Mouse (Mus musculus) cerebellum, adult 2 months (tissue): ENCODE data around the gene Mprip. TPM values are rescaled to one million over a fixed set of nuclear protein-coding genes. Genes with fewer than 3 reads are reported as not detected.

ENCODE experiments used
- DNase-seq, 2 experiments: peaks; one replicate each; pipeline ENCODE4 v3.0.0; 2021
- H3K27ac ChIP-seq: fragments of 200-500 bp; 2 replicates; pipeline ENCODE4 v1.5.1; 2012; ENCODE audit warnings: low read length, control low read depth, inconsistent platforms; ENCODE audit not compliant: insufficient read depth
- H3K27me3 ChIP-seq: fragments of 200-500 bp; 2 replicates; pipeline ENCODE4 v1.6.1; 2012; ENCODE audit warnings: inconsistent platforms, mild to moderate bottlenecking, low read length, moderate library complexity; ENCODE audit not compliant: control insufficient read depth, insufficient read depth
- H3K4me1 ChIP-seq: fragments of 200-500 bp; 2 replicates; pipeline ENCODE4 v1.6.1; 2011; ENCODE audit warnings: low read length; ENCODE audit not compliant: control insufficient read depth, insufficient read depth
- H3K4me3 ChIP-seq: fragments of 200-500 bp; replicated peaks from 2 replicates; pipeline ENCODE3; 2011; ENCODE audit warnings: mild to moderate bottlenecking, low read depth, low read length, control low read depth; ENCODE audit not compliant: insufficient read depth
- CTCF ChIP-seq: fragments of 200-500 bp; IDR thresholded peaks from 2 replicates; pipeline ENCODE4 v1.5.1; 2011; ENCODE audit warnings: low read depth, mild to moderate bottlenecking, control low read depth, low read length, moderate library complexity, borderline replicate concordance; ENCODE audit not compliant: insufficient read depth
- POLR2A ChIP-seq: fragments of 200-500 bp; IDR thresholded peaks from 2 replicates; pipeline ENCODE4 v1.6.1; 2011; ENCODE audit warnings: low read length, control low read depth, borderline replicate concordance; ENCODE audit not compliant: insufficient read depth
- WGBS: fragments of 180-500 bp; shearing (Covaris S2); methylation state at CpG from one replicate; pipeline ENCODE4 v1.1.7; 2018; 5-methylcytosine and 5-hydroxymethylcytosine counted together
- polyA plus RNA-seq: library from polyadenylated mRNA; depleted of rRNA; stranded (reverse); fragments of >200 nt; gene quantifications from 2 replicates; pipeline ENCODE4 v1.2.3, GENCODE M21; 2012

Mprip gene
- polyA plus RNA-seq, 1 experiment: 160 TPM

- TF ChIP-seq CTCF: peak; percentile 16; the same call in 1 of the 2 replicates
- no peak for TF ChIP-seq POLR2A
- Histone ChIP-seq H3K4me3 (no peak overlapping the region), H3K4me1 (peaks cover 4% of the 10 kb centered on the region), H3K27me3 (no peaks in the 10 kb centered on the region), H3K27ac (no peak overlapping the region)
- DNase-seq: no peak
- 67% methylated on average over 5 of the region's 5 CpGs for WGBS
Measured at GRCm38 (mm10) chr11:59641227-59641626, 19.9 kb upstream of the Mprip start.

GRCm38 (mm10) chr11:59642420-59642819, 18.7 kb upstream of the Mprip start:
- Histone ChIP-seq H3K4me3 (no peak overlapping the region), H3K4me1 (no peaks in the 10 kb centered on the region; the same call in 1 of the 2 replicates), H3K27me3 (no peaks in the 10 kb centered on the region), H3K27ac (no peak overlapping the region)
- WGBS: 85% methylated on average over 8 of the region's 8 CpGs
- DNase-seq: no peak
- TF ChIP-seq POLR2A: no peak
- TF ChIP-seq CTCF: no peak

GRCm38 (mm10) chr11:59645036-59645435, 16.1 kb upstream of the Mprip start:
- WGBS: 66% methylated on average over 7 of the region's 7 CpGs
- H3K4me1 ChIP-seq: no peaks in the 10 kb centered on the region; the same call in 1 of the 2 replicates
- no peaks in the 10 kb centered on the region for H3K27me3 ChIP-seq
- H3K4me3 ChIP-seq: no peak overlapping the region
- TF ChIP-seq POLR2A: no peak
- no peak overlapping the region for H3K27ac ChIP-seq
- DNase-seq: no peak

GRCm38 (mm10) chr11:59649058-59649457, 12.0 kb upstream of the Mprip start:
- no peak for TF ChIP-seq CTCF
- TF ChIP-seq POLR2A: no peak
- Histone ChIP-seq H3K27ac (no peak overlapping the region), H3K4me1 (no peaks in the 10 kb centered on the region), H3K27me3 (no peaks in the 10 kb centered on the region), H3K4me3 (no peak overlapping the region)
- 82% methylated on average over 4 of the region's 4 CpGs for whole genome bisulfite sequencing
- DNase-seq: no peak

GRCm38 (mm10) chr11:59653003-59653402, 8.1 kb upstream of the Mprip start:
- Histone ChIP-seq H3K27ac (no peak overlapping the region), H3K4me1 (no peaks in the 10 kb centered on the region), H3K27me3 (no peaks in the 10 kb centered on the region), H3K4me3 (no peak overlapping the region)
- TF ChIP-seq CTCF (no peak), POLR2A (no peak)
- DNase-seq: no peak
- WGBS: 88% methylated on average over 2 of the region's 2 CpGs

GRCm38 (mm10) chr11:59653547-59653946, 7.6 kb upstream of the Mprip start:
- WGBS: 95% methylated on average over 2 of the region's 2 CpGs
- H3K4me3 ChIP-seq: no peak overlapping the region
- H3K27me3 ChIP-seq: no peaks in the 10 kb centered on the region
- TF ChIP-seq CTCF: no peak
- no peaks in the 10 kb centered on the region for H3K4me1 ChIP-seq
- H3K27ac ChIP-seq: no peak overlapping the region
- DNase-seq: no peak

GRCm38 (mm10) chr11:59655337-59655736, 5.8 kb upstream of the Mprip start:
- TF ChIP-seq POLR2A (no peak), CTCF (no peak)
- H3K4me3 ChIP-seq: no peak overlapping the region
- no peak overlapping the region for H3K27ac ChIP-seq
- H3K27me3 ChIP-seq: no peaks in the 10 kb centered on the region
- WGBS: 40% methylated on average over 5 of the region's 5 CpGs
- H3K4me1 ChIP-seq: no peaks in the 10 kb centered on the region
- DNase-seq: no peak

GRCm38 (mm10) chr11:59656016-59656415, 5.1 kb upstream of the Mprip start:
- no peak overlapping the region for H3K27ac ChIP-seq
- no peak for DNase-seq
- no peaks in the 10 kb centered on the region for H3K4me1 ChIP-seq
- 77% methylated on average over 7 of the region's 7 CpGs for WGBS
- H3K4me3 ChIP-seq: no peak overlapping the region
- H3K27me3 ChIP-seq: no peaks in the 10 kb centered on the region
- no peak for TF ChIP-seq POLR2A

- Histone ChIP-seq H3K4me3 (peak overlapping the region; percentile 97), H3K27ac (peak overlapping the region; percentile 88), H3K27me3 (no peaks in the 10 kb centered on the region), H3K4me1 (peaks cover 7% of the 10 kb centered on the region; the same call in 1 of the 2 replicates)
- peak in 1 of 2 experiments; percentile 31 for DNase-seq
- WGBS: 3% methylated on average over 28 of the region's 28 CpGs
- TF ChIP-seq POLR2A: no peak
- no peak for TF ChIP-seq CTCF
Measured at GRCm38 (mm10) chr11:59661601-59662248, 620 bp downstream of the Mprip start.
